Mouse (Mus musculus) neural tube, embryonic 14.5 days (tissue): ENCODE data around the gene Tbc1d5. TPM values are rescaled to one million over a fixed set of nuclear protein-coding genes. Genes with fewer than 3 reads are reported as not detected.

Source experiments
- ATAC-seq: fragments of 200-750 bp; cut with Nextera tagmentation; 2 replicates; pipeline ENCODE4 v1.8.0; 2017; ENCODE audit warnings: low read depth, mild to moderate bottlenecking, moderate TSS enrichment, moderate library complexity
- H3K27ac ChIP-seq: fragments of 300-500 bp; sonication (generic); 2 replicates; pipeline ENCODE4 v1.5.1; 2014; ENCODE audit warnings: low read depth, mild to moderate bottlenecking, control low read depth, low read length, moderate library complexity, mixed read lengths
- H3K27me3 ChIP-seq: fragments of 300-500 bp; sonication (generic); 2 replicates; pipeline ENCODE4 v1.6.1; 2014; ENCODE audit warnings: low read length; ENCODE audit not compliant: control insufficient read depth, insufficient read depth
- H3K36me3 ChIP-seq: fragments of 300-500 bp; sonication (generic); 2 replicates; pipeline ENCODE4 v1.6.1; 2014; ENCODE audit warnings: low read length, mixed read lengths; ENCODE audit not compliant: control insufficient read depth, insufficient read depth
- H3K4me1 ChIP-seq: fragments of 300-500 bp; sonication (generic); 2 replicates; pipeline ENCODE4 v1.6.1; 2014; ENCODE audit warnings: low read length; ENCODE audit not compliant: control insufficient read depth, insufficient read depth
- H3K4me2 ChIP-seq: fragments of 300-500 bp; sonication (generic); 2 replicates; pipeline ENCODE4 v1.6.1; 2014; ENCODE audit warnings: mild to moderate bottlenecking, low read depth, low read length, control low read depth
- H3K4me3 ChIP-seq: fragments of 300-500 bp; sonication (generic); 2 replicates; pipeline ENCODE4 v1.5.1; 2014; ENCODE audit warnings: low read depth, low read length, control low read depth, mixed read lengths
- H3K9ac ChIP-seq: fragments of 300-500 bp; sonication (generic); replicated peaks from 2 replicates; pipeline ENCODE4 v1.6.1; 2014; ENCODE audit warnings: low read depth, mild to moderate bottlenecking, control low read depth, low read length, mixed read lengths
- H3K9me3 ChIP-seq: fragments of 300-500 bp; sonication (generic); 2 replicates; pipeline ENCODE4 v1.6.1; 2016; ENCODE audit warnings: low read length; ENCODE audit not compliant: control insufficient read depth
- WGBS: fragments of 180-500 bp; shearing (Covaris S2); extraction: QIAGEN DNeasy Blood & Tissue Kit; methylation state at CpG from one replicate; pipeline ENCODE4 v1.1.7; 2014; 5-methylcytosine and 5-hydroxymethylcytosine counted together
- polyA plus RNA-seq: library from polyadenylated mRNA; unstranded; fragments of >200 nt; fragmentation: Nextera tagmentation; extraction: Ambion mirVana; gene quantifications from 2 replicates; pipeline ENCODE4 v1.2.1, GENCODE M21; 2014

Tbc1d5 gene
- polyA plus RNA-seq, 1 experiment from 2014 or later, result 10.1 TPM

DNA sequence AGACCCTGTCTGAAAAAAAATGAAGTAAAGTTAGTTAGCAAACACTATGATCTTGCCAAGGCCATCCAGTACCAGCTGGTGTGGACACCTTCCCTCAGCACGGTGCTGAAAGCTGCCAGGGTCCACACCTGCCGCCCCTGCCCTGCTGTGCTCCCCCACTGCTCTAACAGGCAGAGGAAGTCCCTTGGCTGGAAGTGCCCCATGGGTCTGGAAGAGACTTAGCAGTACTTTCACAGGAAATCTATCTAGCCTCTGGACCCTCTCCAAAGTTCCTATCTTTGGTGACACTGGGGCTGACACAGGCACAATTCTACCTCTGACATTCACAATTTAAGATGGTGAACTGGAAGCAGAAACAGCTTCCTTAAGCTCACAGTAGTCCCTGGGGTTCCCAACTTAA is 442.1 kb downstream of the Tbc1d5 start:
- H3K36me3 ChIP-seq, result no peaks in the 10 kb centered on the region
- no peak overlapping the region for H3K27ac ChIP-seq
- no peak overlapping the region for H3K9ac ChIP-seq
- no peaks in the 10 kb centered on the region for H3K9me3 ChIP-seq
- no peak overlapping the region for H3K4me3 ChIP-seq
- WGBS, result 62% methylated on average over 2 of the region's 2 CpGs
- no peaks in the 10 kb centered on the region for H3K27me3 ChIP-seq
- ATAC-seq, result no peak
- no peak overlapping the region for H3K4me2 ChIP-seq
- no peaks in the 10 kb centered on the region for H3K4me1 ChIP-seq

DNA sequence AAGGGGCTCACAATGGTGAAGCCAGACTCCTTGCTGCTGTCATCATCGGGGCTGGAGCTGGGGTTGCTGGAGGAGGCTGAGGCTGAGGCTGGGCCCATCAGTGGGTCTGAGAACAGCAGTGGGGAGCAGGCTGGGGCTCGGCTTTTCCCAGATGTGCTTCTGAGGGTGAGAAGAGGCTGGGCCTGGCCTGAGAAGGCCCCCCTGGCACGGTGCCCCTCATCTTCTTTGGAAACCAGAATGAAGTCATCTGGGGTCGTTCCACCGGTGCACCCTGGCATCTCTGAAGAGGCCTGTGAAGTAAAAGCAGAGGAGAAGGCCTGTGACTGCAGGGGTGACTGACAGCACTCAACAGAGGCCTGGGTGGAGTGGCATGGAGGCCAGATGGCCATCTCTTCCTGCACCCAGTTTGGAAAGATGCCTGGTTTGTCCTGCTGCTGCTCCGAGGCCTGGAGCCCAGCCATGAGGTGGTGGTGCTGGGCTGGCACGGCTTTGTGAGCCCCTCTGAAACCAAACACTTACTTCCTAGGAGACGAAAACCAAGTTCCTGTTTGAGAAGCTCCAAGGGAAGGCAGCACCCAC is 443.1 kb downstream of the Tbc1d5 start:
- H3K9ac ChIP-seq, result no peak overlapping the region
- H3K27me3 ChIP-seq, result no peaks in the 10 kb centered on the region
- H3K36me3 ChIP-seq, result no peaks in the 10 kb centered on the region
- no peaks in the 10 kb centered on the region for H3K9me3 ChIP-seq
- no peak overlapping the region for H3K4me2 ChIP-seq
- ATAC-seq, result no peak; the same call in 1 of the 2 replicates
- no peak overlapping the region for H3K4me3 ChIP-seq
- H3K27ac ChIP-seq, result no peak overlapping the region
- no peaks in the 10 kb centered on the region for H3K4me1 ChIP-seq
- 82% methylated on average over 8 of the region's 8 CpGs for WGBS

DNA sequence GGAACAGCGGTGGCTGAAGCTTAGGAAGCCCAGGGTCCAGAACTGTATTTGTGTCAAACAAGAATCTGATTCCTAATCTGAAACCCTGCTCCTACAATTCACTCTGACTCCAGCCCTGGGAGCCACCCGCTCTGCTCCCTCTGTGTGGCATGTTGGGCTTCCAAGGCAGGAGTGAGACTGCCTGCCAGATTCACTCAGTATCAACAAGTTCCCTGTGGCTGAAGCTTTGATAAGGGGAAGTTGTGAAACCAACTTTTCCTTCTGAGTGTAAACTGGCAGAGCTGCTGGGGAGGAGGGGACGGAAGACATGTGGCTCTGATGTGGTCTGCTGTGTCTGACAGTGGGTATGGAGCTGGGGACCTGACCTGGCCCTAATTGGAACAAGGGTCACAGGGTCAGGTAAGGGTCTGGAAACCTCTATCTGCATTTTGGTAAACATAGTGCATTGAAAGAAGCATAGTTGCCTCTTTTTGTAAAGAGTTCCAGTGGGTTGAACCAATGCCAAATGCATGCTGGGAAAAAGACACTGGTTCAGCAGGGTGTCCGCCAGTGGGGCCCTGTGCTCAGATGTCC is 443.7 kb downstream of the Tbc1d5 start:
- Histone ChIP-seq H3K4me1 (no peaks in the 10 kb centered on the region), H3K36me3 (no peaks in the 10 kb centered on the region), H3K27me3 (no peaks in the 10 kb centered on the region), H3K9me3 (no peaks in the 10 kb centered on the region), H3K9ac (no peak overlapping the region), H3K4me3 (no peak overlapping the region), H3K27ac (no peak overlapping the region), H3K4me2 (no peak overlapping the region)
- ATAC-seq, result no peak
- 90% methylated on average over 4 of the region's 4 CpGs for WGBS

DNA sequence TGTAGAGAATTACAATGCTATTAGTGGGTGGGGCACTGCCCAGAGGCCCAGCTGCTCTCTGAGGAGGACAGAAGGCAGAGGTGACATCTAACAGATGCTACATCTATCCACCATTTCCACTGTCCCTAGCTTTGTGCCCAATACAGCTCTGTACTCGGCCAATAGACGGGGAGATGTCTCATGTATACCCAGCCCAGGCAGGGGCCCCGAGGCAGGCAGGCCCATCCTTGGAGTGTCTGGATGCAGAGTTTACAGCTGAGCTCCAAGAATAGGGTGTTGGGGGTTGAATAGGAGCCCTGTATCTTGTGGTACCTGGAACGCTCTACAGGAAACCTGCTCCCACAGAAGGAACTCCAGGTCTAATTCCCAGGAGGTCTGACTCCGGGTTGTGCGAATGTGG is 444.4 kb downstream of the Tbc1d5 start:
- no peak overlapping the region for H3K4me3 ChIP-seq
- no peaks in the 10 kb centered on the region for H3K9me3 ChIP-seq
- H3K4me2 ChIP-seq, result no peak overlapping the region
- 82% methylated on average over 6 of the region's 6 CpGs for WGBS
- ATAC-seq, result no peak
- no peaks in the 10 kb centered on the region for H3K27me3 ChIP-seq
- no peaks in the 10 kb centered on the region for H3K36me3 ChIP-seq
- H3K4me1 ChIP-seq, result no peaks in the 10 kb centered on the region
- H3K27ac ChIP-seq, result no peak overlapping the region
- H3K9ac ChIP-seq, result no peak overlapping the region

DNA sequence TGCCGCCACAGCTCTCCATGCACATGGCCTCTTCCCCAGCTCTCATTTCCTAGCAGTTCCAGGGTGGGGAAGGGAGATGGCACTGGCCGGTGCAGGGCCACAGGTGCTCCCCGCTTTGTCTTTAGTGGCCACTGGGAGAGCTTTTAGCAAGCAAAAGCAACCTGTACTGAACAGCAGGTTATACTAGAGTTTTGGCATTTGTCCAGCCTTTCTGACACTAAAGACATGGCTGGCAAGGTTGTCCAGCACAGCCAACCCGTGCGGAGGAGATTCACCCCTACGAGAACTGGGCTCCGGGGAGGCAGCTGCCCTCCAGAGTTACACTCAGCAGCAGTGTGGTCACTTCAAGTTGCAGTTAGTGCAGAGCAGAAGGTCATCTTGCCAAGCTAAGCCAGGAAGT is 445.8 kb downstream of the Tbc1d5 start:
- Histone ChIP-seq H3K4me3 (no peak overlapping the region), H3K9ac (no peak overlapping the region), H3K36me3 (no peaks in the 10 kb centered on the region), H3K9me3 (no peaks in the 10 kb centered on the region), H3K27me3 (no peaks in the 10 kb centered on the region), H3K4me1 (no peaks in the 10 kb centered on the region), H3K4me2 (no peak overlapping the region), H3K27ac (no peak overlapping the region)
- no peak for ATAC-seq
- WGBS, result 93% methylated on average over 7 of the region's 7 CpGs

DNA sequence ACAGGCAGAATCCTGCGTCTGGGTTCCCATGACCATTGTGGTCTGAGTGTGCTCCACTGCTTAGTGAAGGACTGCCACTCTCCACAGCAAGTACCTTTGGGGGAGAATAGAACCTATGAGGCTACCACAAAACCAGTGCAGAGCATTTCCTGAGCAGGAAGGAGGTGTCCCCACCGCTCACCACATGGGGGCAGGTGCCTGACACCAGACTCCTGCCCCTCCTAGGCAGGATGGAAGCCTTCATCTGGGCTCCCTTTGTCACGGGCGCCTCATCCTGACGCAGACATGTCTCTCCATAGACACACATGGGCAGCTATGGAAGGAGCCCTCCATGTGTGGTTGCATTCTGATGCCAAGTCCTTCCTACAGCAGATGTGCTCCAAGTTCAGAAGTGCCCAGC is 447.3 kb downstream of the Tbc1d5 start:
- ATAC-seq, result no peak
- H3K4me3 ChIP-seq, result no peak overlapping the region
- H3K36me3 ChIP-seq, result no peaks in the 10 kb centered on the region
- H3K27ac ChIP-seq, result no peak overlapping the region
- no peaks in the 10 kb centered on the region for H3K9me3 ChIP-seq
- H3K4me2 ChIP-seq, result no peak overlapping the region
- H3K27me3 ChIP-seq, result no peaks in the 10 kb centered on the region
- WGBS, result 91% methylated on average over 5 of the region's 5 CpGs
- no peak overlapping the region for H3K9ac ChIP-seq
- H3K4me1 ChIP-seq, result no peaks in the 10 kb centered on the region

DNA sequence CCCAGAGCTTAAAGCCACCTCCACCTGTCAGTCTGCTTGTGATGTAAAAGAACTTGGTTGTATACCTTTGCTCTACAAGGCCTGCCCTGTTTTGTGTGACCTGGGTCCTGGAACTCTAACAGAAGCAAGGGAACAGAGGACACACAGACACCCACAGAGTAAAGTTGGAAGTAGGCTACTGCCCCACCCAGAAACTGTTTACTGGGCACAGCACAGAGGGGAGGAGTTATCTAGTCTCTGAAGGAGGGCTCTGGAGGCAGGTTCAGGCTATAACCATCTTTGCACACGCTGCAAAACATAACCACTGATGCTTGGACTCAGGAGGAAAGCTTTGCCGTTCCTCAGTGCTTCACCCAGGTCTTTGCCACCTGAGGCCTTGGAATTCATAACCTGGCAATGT is 448.3 kb downstream of the Tbc1d5 start:
- H3K4me3 ChIP-seq, result no peak overlapping the region
- H3K27me3 ChIP-seq, result no peaks in the 10 kb centered on the region
- ATAC-seq, result no peak
- 96% methylated on average over 2 of the region's 2 CpGs for WGBS
- H3K4me2 ChIP-seq, result no peak overlapping the region
- no peaks in the 10 kb centered on the region for H3K36me3 ChIP-seq
- H3K9ac ChIP-seq, result no peak overlapping the region
- no peaks in the 10 kb centered on the region for H3K4me1 ChIP-seq
- H3K27ac ChIP-seq, result no peak overlapping the region
- no peaks in the 10 kb centered on the region for H3K9me3 ChIP-seq

DNA sequence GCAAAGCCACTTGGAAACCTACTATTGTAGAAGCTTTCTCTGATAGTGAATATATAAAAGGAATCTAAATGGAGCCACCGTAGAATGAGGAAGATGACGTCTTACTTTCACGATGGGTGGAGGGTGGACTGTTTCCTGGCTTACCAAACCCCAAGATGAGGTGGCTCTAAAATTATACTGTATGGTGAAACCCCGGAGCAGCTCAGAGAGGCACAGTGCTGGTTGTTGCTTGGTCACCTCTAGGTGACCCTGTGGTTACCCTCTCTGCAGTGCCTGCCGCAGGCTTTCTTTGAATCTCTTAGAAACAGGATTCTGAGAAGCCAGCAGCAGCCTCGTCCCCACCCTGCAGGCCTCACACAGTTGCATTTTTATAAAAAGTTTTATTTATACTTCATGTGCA is 449.6 kb downstream of the Tbc1d5 start:
- no peaks in the 10 kb centered on the region for H3K27me3 ChIP-seq
- H3K36me3 ChIP-seq, result no peaks in the 10 kb centered on the region
- ATAC-seq, result no peak
- no peak overlapping the region for H3K4me2 ChIP-seq
- no peaks in the 10 kb centered on the region for H3K9me3 ChIP-seq
- H3K27ac ChIP-seq, result no peak overlapping the region
- no peak overlapping the region for H3K4me3 ChIP-seq
- H3K9ac ChIP-seq, result no peak overlapping the region
- no peaks in the 10 kb centered on the region for H3K4me1 ChIP-seq
- 84% methylated on average over 6 of the region's 6 CpGs for WGBS

DNA sequence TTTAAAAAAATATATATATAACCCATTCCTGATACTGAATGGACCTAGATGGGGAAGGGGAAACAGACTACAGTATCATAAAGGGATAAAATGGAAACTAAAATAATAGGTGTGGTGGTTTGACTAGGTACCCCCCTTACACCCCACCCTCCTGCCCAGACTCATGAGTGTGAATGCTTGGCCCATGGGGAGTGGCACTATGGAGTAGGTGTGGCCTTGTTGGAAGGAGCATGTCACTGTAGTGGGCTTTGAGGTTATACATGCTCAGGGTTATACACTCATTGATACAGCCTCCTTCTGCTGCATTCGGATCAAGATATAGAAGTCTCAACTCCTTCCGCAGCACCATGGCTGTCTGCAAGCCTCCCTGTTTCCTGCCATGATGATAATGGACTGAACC is 450.1 kb downstream of the Tbc1d5 start:
- Histone ChIP-seq H3K4me3 (no peak overlapping the region), H3K4me1 (no peaks in the 10 kb centered on the region), H3K36me3 (no peaks in the 10 kb centered on the region), H3K9ac (no peak overlapping the region), H3K9me3 (no peaks in the 10 kb centered on the region), H3K4me2 (no peak overlapping the region), H3K27ac (no peak overlapping the region), H3K27me3 (no peaks in the 10 kb centered on the region)
- no peak for ATAC-seq
- WGBS, result 94% methylated on average over 2 of the region's 2 CpGs
